Mouse (Mus musculus) cortical plate, adult 2 months (tissue): ENCODE results near the gene Enkur. TPM values are rescaled to one million over a fixed set of nuclear protein-coding genes. Genes with fewer than 3 reads are reported as not detected.

Experiments used
- H3K27ac ChIP-seq: fragments of 200-500 bp; 2 replicates; pipeline ENCODE4 v1.5.1; 2012; ENCODE audit warnings: low read length, control low read depth, inconsistent platforms; ENCODE audit not compliant: insufficient read depth
- H3K4me1 ChIP-seq: fragments of 200-500 bp; 2 replicates; pipeline ENCODE4 v1.6.1; 2011; ENCODE audit warnings: low read length; ENCODE audit not compliant: control insufficient read depth, insufficient read depth
- H3K4me3 ChIP-seq: fragments of 200-500 bp; 2 replicates; pipeline ENCODE4 v1.5.1; 2011; ENCODE audit warnings: mild to moderate bottlenecking, low read length, control low read depth; ENCODE audit not compliant: insufficient read depth
- CTCF ChIP-seq: fragments of 200-500 bp; IDR thresholded peaks from 2 replicates; pipeline ENCODE4 v1.5.1; 2011; ENCODE audit warnings: mild to moderate bottlenecking, control low read depth, low read length; ENCODE audit not compliant: insufficient read depth; ENCODE audit errors: extremely low read depth
- POLR2A ChIP-seq: fragments of 200-500 bp; IDR thresholded peaks from 2 replicates; pipeline ENCODE4 v1.6.1; 2011; ENCODE audit warnings: mild to moderate bottlenecking, low read length, control low read depth; ENCODE audit not compliant: insufficient read depth; ENCODE audit errors: extremely low read depth
- polyA plus RNA-seq: library from polyadenylated mRNA; depleted of rRNA; stranded (reverse); fragments of >200 nt; gene quantifications from 2 replicates; pipeline ENCODE4 v1.2.3, GENCODE M21; 2012; rRNA removed

Gene Enkur
- polyA plus RNA-seq, 1 experiment: 4.4 TPM

DNA sequence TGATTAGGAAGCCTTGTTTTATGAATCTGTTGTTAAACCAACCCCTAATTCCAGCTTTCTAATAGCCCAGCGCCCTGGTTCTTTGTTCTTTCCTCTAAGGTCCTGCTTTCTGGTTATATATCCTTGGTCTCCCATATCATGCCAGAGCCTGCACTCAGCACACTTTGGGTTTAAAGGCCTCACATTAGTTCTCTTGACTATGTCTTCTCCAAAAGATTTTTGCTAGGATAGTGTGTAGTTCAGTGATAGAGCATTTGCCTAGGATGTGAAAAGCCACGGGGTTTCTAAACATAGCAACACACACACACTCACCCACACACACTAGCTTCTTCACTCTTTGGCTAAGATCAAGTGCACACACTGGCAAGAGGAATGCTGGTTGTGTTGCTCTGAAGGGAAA lies 62.5 kb downstream of the Enkur start:
- TF ChIP-seq CTCF (no peak), POLR2A (no peak)
- H3K4me3 ChIP-seq: peak overlapping the region; percentile 35; the same call in 1 of the 2 replicates
- H3K4me1 ChIP-seq: peaks cover 7% of the 10 kb centered on the region; the same call in 1 of the 2 replicates

DNA sequence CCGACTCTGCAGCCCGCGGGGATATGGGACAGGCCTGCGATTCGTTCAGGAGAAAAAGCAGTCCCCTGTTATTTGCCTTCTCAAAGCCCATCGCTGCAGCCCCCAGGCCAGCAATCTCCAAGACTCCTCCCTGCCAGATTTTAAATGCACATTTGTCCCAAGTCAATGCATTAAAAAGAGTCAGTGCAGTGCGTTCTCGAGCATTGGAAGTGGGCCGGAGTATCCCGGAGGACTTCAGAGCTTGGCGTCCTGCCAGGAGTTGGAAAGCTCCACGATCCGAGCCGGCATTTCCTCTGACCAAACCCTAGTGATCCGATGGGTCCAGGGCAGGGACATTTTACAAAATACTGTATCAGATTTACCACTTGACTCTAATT lies 63.0 kb downstream of the Enkur start:
- no peak for TF ChIP-seq POLR2A
- TF ChIP-seq CTCF: no peak
- Histone ChIP-seq H3K4me3 (peak overlapping the region; percentile 35), H3K4me1 (peaks cover 7% of the 10 kb centered on the region; the same call in 1 of the 2 replicates), H3K27ac (no peak overlapping the region)

More for the DNA sequence above, 62.5 kb downstream of the Enkur start:
- no peak overlapping the region for H3K27ac ChIP-seq

GRCm38 (mm10) chr2:21141520-21142203 lies 63.5 kb downstream of the Enkur start:
- Histone ChIP-seq H3K4me3 (peak overlapping the region; percentile 35), H3K4me1 (peaks cover 7% of the 10 kb centered on the region; the same call in 1 of the 2 replicates), H3K27ac (no peak overlapping the region)
- no peak; the same call in 1 of the 2 replicates for TF ChIP-seq POLR2A
- TF ChIP-seq CTCF: no peak

DNA sequence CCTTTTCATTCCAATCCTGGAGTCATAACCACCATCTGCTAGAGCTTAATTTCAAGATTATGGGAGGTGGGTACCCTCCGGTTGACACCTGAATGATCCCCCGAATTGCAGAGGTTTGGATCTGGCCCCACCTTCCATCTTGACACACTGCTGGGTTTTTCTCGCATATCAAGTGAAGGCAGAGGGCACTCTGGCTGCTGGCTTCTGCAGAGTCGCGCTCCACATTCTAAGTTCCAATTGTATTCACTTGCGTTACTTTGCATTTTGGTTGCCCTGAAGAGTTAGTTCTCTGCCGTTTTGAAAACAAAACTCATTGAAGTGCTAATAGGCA lies 64.0 kb downstream of the Enkur start:
- Histone ChIP-seq H3K4me1 (peaks cover 7% of the 10 kb centered on the region; the same call in 1 of the 2 replicates), H3K27ac (no peak overlapping the region), H3K4me3 (peak overlapping the region; percentile 35)
- TF ChIP-seq CTCF (no peak), POLR2A (no peak)

Other genes starting within 250 kb of the Enkur start
- 104 and 131 TPM in 2 replicates for gene Arhgap21, start 236.5 kb downstream of the Enkur start, polyA plus RNA-seq
- gene Thnsl1, start 359 bp upstream of the Enkur start, polyA plus RNA-seq: 12.7 and 13.6 TPM in 2 replicates
- gene Gpr158, start 162.2 kb upstream of the Enkur start, polyA plus RNA-seq: 49.3 and 56.8 TPM in 2 replicates